Mouse (Mus musculus): ENCODE measurements at regions not wholly inside any gene's neighbourhood (a gene's known extent, or its start where the extent isn't known, plus 50 kb on each side); places are given as distances from the start of the nearest gene placed in this dataset.

- no peak for DNase-seq (ENCODE audit: low read depth, low spot score)
Measured at GRCm38 (mm10) chr3:133874383-133874782, 329.4 kb upstream of the Tet2 start.

GRCm38 (mm10) chr3:133876439-133877072 lies 331.6 kb upstream of the Tet2 start:
- DNase-seq (ENCODE audit: low read depth, low spot score) = peak; percentile 82

- DNase-seq (ENCODE audit: low read depth, low spot score) = peak; percentile 6
Measured at GRCm38 (mm10) chr3:133877310-133877709, 332.4 kb upstream of the Tet2 start.

DNA sequence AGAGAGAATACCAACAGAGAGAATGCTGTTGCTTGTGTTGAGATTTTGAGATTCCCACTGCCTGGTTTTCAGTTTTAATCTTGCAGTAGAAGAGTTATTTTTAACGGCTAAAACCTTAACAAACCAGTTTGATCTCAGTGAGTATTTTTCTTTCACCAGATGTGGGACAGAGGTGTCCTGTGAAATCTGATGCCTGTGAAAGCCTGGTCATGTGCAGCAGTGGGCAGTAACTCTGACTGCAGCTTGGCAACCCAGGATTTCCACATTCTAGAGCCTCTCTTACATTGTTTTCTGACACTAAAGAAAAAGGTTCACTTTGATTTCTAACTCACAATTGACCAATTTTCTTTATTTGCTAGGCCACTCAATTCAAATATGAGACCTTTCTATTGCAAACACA lies 335.7 kb upstream of the Tet2 start:
- peak; percentile 19 for DNase-seq (ENCODE audit: low read depth, low spot score)

GRCm38 (mm10) chr3:133901931-133902330 lies 334.4 kb upstream of the Cxxc4 start:
- no peak for DNase-seq (ENCODE audit: low read depth, low spot score)

- no peak for DNase-seq (ENCODE audit: low read depth, low spot score)
Measured at GRCm38 (mm10) chr3:133922200-133922599, 314.1 kb upstream of the Cxxc4 start.

- DNase-seq (ENCODE audit: low read depth, low spot score) = no peak
Measured at GRCm38 (mm10) chr3:133965322-133965721, 271.0 kb upstream of the Cxxc4 start.

GRCm38 (mm10) chr3:133968176-133968575 lies 268.1 kb upstream of the Cxxc4 start:
- DNase-seq (ENCODE audit: low read depth, low spot score) = no peak

GRCm38 (mm10) chr3:133972774-133973173 lies 263.5 kb upstream of the Cxxc4 start:
- DNase-seq (ENCODE audit: low read depth, low spot score) = peak; percentile 23

DNA sequence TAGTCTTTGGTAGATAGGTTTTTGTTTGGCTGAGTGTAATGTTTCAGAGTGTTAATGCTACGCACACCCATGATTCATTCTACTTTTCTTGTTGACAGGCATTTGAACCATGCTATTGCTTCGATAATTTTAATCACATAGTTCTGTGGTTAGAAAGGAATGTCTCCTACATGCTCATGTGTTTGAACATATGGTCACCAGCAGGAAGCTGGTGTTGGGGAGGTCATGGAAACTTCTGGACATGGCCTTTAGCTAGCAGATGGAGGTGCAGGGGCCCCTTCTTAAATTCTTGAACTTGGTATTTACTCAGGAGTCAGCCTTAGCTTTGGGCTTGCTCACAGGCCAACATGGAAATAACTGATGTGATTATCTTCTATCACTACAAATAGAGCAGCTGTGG lies 248.6 kb upstream of the Cxxc4 start:
- no peak for DNase-seq (ENCODE audit: low read depth, low spot score)

GRCm38 (mm10) chr3:133993971-133994370 lies 242.3 kb upstream of the Cxxc4 start:
- no peak for DNase-seq (ENCODE audit: low read depth, low spot score)

GRCm38 (mm10) chr3:133999965-134000364 lies 236.3 kb upstream of the Cxxc4 start:
- no peak for DNase-seq (ENCODE audit: low read depth, low spot score)

DNA sequence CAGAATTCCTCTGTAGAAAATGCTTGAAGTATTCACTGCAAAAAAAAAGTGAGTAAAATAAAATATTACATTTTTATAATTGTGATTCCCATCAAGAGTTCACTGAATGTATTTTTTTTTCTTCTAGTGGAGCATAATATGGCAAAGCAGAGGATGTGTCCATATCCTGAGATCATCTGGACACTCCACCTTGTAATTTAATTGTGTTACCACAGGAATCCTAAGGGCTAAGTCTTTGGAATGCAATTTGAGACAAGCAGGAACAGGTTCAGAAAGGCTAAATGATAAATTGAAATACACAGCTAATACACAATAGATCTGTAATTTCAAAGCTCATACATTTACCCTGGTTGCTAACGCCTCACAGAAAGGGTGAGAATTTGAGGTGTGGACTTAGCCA lies 235.7 kb upstream of the Cxxc4 start:
- no peak for DNase-seq (ENCODE audit: low read depth, low spot score)

- DNase-seq (ENCODE audit: low read depth, low spot score) = peak; percentile 39
Measured at GRCm38 (mm10) chr3:134014805-134015204, 221.5 kb upstream of the Cxxc4 start.

DNA sequence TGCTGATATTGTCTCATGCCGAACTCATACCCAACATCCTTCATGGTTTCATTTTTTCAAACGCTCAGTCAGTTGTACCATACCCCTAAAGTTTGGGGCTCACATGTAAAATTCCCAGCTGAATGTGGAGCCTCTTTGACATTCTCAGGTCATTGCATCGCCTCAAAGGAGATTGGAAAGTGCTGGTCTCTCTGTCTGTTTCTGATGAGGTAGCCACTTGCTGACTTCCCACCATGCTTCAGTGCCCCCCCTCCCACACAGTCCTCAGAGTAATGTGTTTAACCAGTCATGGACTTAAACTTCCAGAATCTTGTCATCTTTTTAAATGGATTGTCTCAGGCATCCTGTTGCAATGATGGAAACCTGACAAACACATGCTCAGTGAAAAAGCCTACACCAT lies 220.9 kb upstream of the Cxxc4 start:
- no peak for DNase-seq (ENCODE audit: low read depth, low spot score)

- no peak for DNase-seq (ENCODE audit: low read depth, low spot score)
Measured at GRCm38 (mm10) chr3:134033862-134034261, 202.4 kb upstream of the Cxxc4 start.

DNA sequence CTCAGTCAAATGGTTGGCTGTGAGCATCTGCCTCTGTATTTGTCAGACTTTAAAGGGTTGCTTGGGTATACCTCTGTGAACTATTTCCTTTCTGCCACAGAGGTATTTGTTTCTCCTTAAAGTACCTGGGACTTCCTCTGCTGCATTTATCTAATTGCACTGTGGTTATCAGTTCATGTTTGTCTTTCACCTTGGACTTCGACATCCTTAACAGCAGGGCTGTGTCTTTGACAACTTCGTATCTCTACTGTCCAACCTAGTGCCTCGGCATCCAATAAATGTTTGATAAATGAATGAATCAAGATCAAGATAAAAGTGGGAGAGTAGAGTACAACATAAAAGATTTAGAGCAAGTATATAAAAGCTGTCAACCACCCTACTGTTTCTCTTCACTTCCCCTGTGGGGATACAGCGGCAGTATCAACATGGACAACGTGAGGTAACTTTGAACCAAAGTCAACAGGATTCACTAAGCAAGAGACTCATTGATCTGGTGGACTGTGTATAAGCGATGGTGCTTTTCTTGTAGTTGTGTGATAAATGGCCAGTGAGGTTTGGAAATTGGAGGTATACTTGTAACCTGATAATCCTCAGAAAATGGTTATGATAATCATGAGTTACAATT lies 199.9 kb upstream of the Cxxc4 start:
- no peak for DNase-seq (ENCODE audit: low read depth, low spot score)

DNA sequence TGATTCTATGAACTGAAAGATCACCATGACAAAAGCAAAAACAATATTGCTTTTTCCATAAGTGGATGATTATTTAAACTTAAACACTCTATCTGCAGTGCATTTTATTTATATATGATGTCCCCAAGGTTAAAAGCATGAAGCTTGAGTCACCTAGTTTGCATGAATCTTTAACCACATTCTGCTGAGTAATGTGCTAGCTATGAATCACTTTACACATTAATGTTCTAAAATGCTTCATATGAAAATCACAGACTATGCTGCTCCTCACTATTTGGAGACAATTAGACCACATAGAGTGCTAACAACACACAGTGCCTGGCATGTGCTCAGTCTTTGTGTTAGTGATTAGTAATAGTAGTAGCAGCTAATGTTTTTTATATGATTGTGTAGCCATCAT lies 185.6 kb upstream of the Cxxc4 start:
- no peak for DNase-seq (ENCODE audit: low read depth, low spot score)

GRCm38 (mm10) chr3:134082461-134082860 lies 153.8 kb upstream of the Cxxc4 start:
- no peak for DNase-seq (ENCODE audit: low read depth, low spot score)

GRCm38 (mm10) chr3:134099471-134100125 lies 136.7 kb upstream of the Cxxc4 start:
- peak; percentile 43 for DNase-seq (ENCODE audit: low read depth, low spot score)

DNA sequence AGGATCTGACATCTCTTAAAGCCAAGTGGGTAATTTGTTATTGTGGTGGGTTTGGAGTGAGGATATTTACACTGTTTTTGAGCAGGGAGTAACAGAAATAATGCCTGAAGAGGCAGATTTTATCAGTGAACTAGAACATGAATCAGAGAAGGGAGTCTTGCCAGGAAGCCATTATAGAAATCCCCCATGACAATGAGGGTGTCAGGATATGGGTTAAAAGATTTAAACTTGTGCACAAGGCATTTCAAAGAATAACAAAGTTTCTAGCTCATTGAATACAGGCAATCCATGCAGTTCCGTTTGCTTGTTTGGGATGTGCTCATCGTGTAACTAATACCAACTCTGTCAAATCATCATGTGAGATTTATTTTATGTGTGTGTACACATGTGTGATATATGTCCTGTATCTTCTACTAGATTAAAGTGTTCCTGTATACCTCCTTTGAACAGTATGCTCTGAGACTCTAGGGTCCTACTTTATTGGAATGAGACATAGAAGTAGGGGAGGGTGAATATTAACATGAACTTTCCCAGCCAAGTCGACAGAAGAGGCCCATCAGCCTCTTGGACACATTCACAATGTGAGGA lies 134.0 kb upstream of the Cxxc4 start:
- no peak for DNase-seq (ENCODE audit: low read depth, low spot score)

DNA sequence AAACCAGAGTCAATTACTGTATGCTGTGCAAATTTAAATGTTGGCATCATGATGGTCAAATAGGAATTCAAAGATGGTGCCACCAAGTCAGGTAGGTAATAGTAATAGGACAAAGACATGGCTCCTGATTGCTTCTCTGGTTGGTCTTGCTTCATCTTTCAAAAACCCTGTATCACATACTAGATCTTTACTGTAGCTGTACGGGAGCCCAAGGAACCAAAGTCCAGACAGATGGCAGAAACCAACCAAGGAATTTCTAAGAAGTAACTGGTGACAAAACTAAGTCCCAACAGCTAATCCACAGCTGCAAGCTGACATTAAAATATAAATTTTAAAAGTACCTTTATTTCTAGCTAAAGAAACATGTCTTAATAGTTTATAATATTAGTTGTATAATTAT lies 131.7 kb upstream of the Cxxc4 start:
- no peak for DNase-seq (ENCODE audit: low read depth, low spot score)

DNA sequence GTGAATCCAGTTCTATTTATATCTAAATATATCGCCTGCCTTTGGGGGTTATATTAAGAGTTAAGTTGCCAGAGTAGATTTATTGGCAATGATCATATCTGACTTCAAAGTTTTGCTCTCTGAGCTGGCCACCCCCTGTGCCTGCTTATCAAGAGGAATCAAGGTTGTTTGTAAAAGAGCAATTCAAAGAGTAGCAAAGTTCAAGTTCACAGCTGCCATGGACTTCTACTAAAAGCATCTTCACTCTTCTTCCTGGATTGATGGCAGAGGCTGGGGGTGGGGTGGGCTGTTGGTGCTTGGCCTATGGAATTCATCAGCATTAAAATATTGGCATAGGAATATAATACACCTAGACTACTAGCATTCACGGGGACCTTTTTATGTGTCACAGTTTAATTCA lies 131.2 kb upstream of the Cxxc4 start:
- no peak for DNase-seq (ENCODE audit: low read depth, low spot score)

Data from mesoderm, embryonic 11.5 days (tissue).